Mouse (Mus musculus): ENCODE results near the gene Ncapg. TPM values are rescaled to one million over a fixed set of nuclear protein-coding genes. Genes with fewer than 3 reads are reported as not detected.

Gene Ncapg
- total and polyA plus RNA-seq, 3 experiments = 58.9 to 95.5 (median 69.6) TPM

Other genes starting within 250 kb of the Ncapg start
- 34.8 and 36.8 TPM in 2 replicates for gene Qdpr, start 219.7 kb upstream of the Ncapg start, total RNA-seq (2012; rRNA removed)
- 78.3 and 82.6 TPM in 2 replicates for gene Qdpr, start 219.7 kb upstream of the Ncapg start, total RNA-seq (2014; rRNA removed)
- 72.7 and 79.0 TPM in 2 replicates for gene Qdpr, start 219.7 kb upstream of the Ncapg start, polyA plus RNA-seq (2012; ENCODE audit: insufficient read length, low read depth)
- gene Clrn2, start 216.2 kb upstream of the Ncapg start, total RNA-seq (2012; rRNA removed) = not detected in 2 replicates
- gene Clrn2, start 216.2 kb upstream of the Ncapg start, total RNA-seq (2014; rRNA removed) = not detected in 2 replicates
- gene Clrn2, start 216.2 kb upstream of the Ncapg start, polyA plus RNA-seq (2012; ENCODE audit: insufficient read length, low read depth) = not detected in 2 replicates
- gene Lap3, start 176.5 kb upstream of the Ncapg start, total RNA-seq (2012; rRNA removed) = 108 and 126 TPM in 2 replicates
- 130 and 146 TPM in 2 replicates for gene Lap3, start 176.5 kb upstream of the Ncapg start, total RNA-seq (2014; rRNA removed)
- 167 and 211 TPM in 2 replicates for gene Lap3, start 176.5 kb upstream of the Ncapg start, polyA plus RNA-seq (2012; ENCODE audit: insufficient read length, low read depth)
- 103 and 106 TPM in 2 replicates for gene Med28, start 149.7 kb upstream of the Ncapg start, total RNA-seq (2012; rRNA removed)
- gene Med28, start 149.7 kb upstream of the Ncapg start, total RNA-seq (2014; rRNA removed) = 107 and 114 TPM in 2 replicates
- 83.7 and 93.0 TPM in 2 replicates for gene Med28, start 149.7 kb upstream of the Ncapg start, polyA plus RNA-seq (2012; ENCODE audit: insufficient read length, low read depth)
- gene Fam184b, start 30.3 kb upstream of the Ncapg start, total RNA-seq (2012; rRNA removed) = 0.04 TPM in 1 of 2 replicates, not detected in the other
- gene Fam184b, start 30.3 kb upstream of the Ncapg start, total RNA-seq (2014; rRNA removed) = not detected in 2 replicates
- 0.10 TPM in 1 of 2 replicates, not detected in the other for gene Fam184b, start 30.3 kb upstream of the Ncapg start, polyA plus RNA-seq (2012; ENCODE audit: insufficient read length, low read depth)
- gene Lcorl, start 187.7 kb downstream of the Ncapg start, total RNA-seq (2012; rRNA removed) = 3.8 and 5.8 TPM in 2 replicates
- gene Lcorl, start 187.7 kb downstream of the Ncapg start, total RNA-seq (2014; rRNA removed) = 5.6 and 7.4 TPM in 2 replicates
- 4.1 and 4.2 TPM in 2 replicates for gene Lcorl, start 187.7 kb downstream of the Ncapg start, polyA plus RNA-seq (2012; ENCODE audit: insufficient read length, low read depth)

Data from CH12.LX (cell line).